Mouse (Mus musculus): ENCODE results near the gene S100a10.

Gene S100a10

GRCm38 (mm10) chr3:93547099-93547648 lies 7.7 kb upstream of the S100a10 start:
- peak; percentile 61 for DNase-seq (ENCODE audit: low read depth, low spot score)

- no peak for DNase-seq (ENCODE audit: low read depth, low spot score)
Observed at GRCm38 (mm10) chr3:93547749-93548540, 6.9 kb upstream of the S100a10 start.

- no peak for DNase-seq (ENCODE audit: low read depth, low spot score)
Observed at GRCm38 (mm10) chr3:93548541-93549266, 6.2 kb upstream of the S100a10 start.

- no peak for DNase-seq (ENCODE audit: low read depth, low spot score)
Observed at GRCm38 (mm10) chr3:93549986-93550385, 4.9 kb upstream of the S100a10 start.

GRCm38 (mm10) chr3:93551950-93552901 lies 2.7 kb upstream of the S100a10 start:
- no peak for DNase-seq (ENCODE audit: low read depth, low spot score)

- no peak for DNase-seq (ENCODE audit: low read depth, low spot score)
Observed at GRCm38 (mm10) chr3:93553311-93553710, 1.6 kb upstream of the S100a10 start.

GRCm38 (mm10) chr3:93553765-93554378 lies 1.0 kb upstream of the S100a10 start:
- no peak for DNase-seq (ENCODE audit: low read depth, low spot score)

- no peak for DNase-seq (ENCODE audit: low read depth, low spot score)
Observed at GRCm38 (mm10) chr3:93554379-93554980, 400 bp upstream of the S100a10 start.

GRCm38 (mm10) chr3:93555878-93556254 lies 986 bp downstream of the S100a10 start:
- no peak for DNase-seq (ENCODE audit: low read depth, low spot score)

- DNase-seq (ENCODE audit: low read depth, low spot score): no peak
Observed at GRCm38 (mm10) chr3:93556599-93556998, 1.7 kb downstream of the S100a10 start.

GRCm38 (mm10) chr3:93557471-93557870 lies 2.6 kb downstream of the S100a10 start:
- DNase-seq (ENCODE audit: low read depth, low spot score): no peak

- no peak for DNase-seq (ENCODE audit: low read depth, low spot score)
Observed at GRCm38 (mm10) chr3:93559961-93560360, 5.1 kb downstream of the S100a10 start.

GRCm38 (mm10) chr3:93562372-93562771 lies 7.5 kb downstream of the S100a10 start:
- DNase-seq (ENCODE audit: low read depth, low spot score): no peak

GRCm38 (mm10) chr3:93563216-93563615 lies 8.3 kb downstream of the S100a10 start:
- DNase-seq (ENCODE audit: low read depth, low spot score): no peak

- no peak for DNase-seq (ENCODE audit: low read depth, low spot score)
Observed at GRCm38 (mm10) chr3:93566892-93567291, 12.0 kb downstream of the S100a10 start.

GRCm38 (mm10) chr3:93567721-93568120 lies 12.8 kb downstream of the S100a10 start:
- no peak for DNase-seq (ENCODE audit: low read depth, low spot score)

- DNase-seq (ENCODE audit: low read depth, low spot score): no peak
Observed at GRCm38 (mm10) chr3:93568428-93569040, 13.7 kb downstream of the S100a10 start.

- no peak for DNase-seq (ENCODE audit: low read depth, low spot score)
Observed at GRCm38 (mm10) chr3:93569046-93569445, 14.2 kb downstream of the S100a10 start.

GRCm38 (mm10) chr3:93572058-93572791 lies 17.3 kb downstream of the S100a10 start:
- DNase-seq (ENCODE audit: low read depth, low spot score): no peak

Measured in embryo, embryonic 11.5 days (tissue).